Mouse (Mus musculus) C2C12 (cell line): ENCODE data around the gene Pde2a. TPM values are rescaled to one million over a fixed set of nuclear protein-coding genes. Genes with fewer than 3 reads are reported as not detected.

Source experiments
- H3K27me3 ChIP-seq: one replicate; pipeline ENCODE4 v1.6.1; 2011; ENCODE audit not compliant: control insufficient read depth, insufficient read depth, insufficient read length
- H3K36me3 ChIP-seq: one replicate; pipeline ENCODE4 v1.6.1; 2011; ENCODE audit not compliant: control insufficient read depth, insufficient read depth
- H3K4me3 ChIP-seq: one replicate; pipeline ENCODE4 v1.5.1; 2011; ENCODE audit warnings: mild to moderate bottlenecking, control low read depth; ENCODE audit not compliant: poor library complexity, insufficient read depth, severe bottlenecking
- H3K79me2 ChIP-seq: one replicate; pipeline ENCODE4 v1.6.1; 2011; ENCODE audit not compliant: control insufficient read depth, insufficient read depth
- H3K79me3 ChIP-seq: one replicate; pipeline ENCODE4 v1.6.1; 2011; ENCODE audit warnings: low read depth, control low read depth
- H3ac ChIP-seq: one replicate; pipeline ENCODE3; 2011; ENCODE audit warnings: low read depth; ENCODE audit not compliant: control insufficient read depth, insufficient read length
- CEBPB ChIP-seq: IDR thresholded peaks from one replicate; pipeline ENCODE4 v1.6.1; 2011; ENCODE audit warnings: low read depth, mild to moderate bottlenecking, control low read depth, moderate library complexity
- CTCF ChIP-seq: IDR thresholded peaks from one replicate; pipeline ENCODE4 v1.5.1; 2011; ENCODE audit not compliant: control insufficient read depth, insufficient read depth, insufficient read length
- FOSL1 ChIP-seq: IDR thresholded peaks from one replicate; pipeline ENCODE4 v1.8.0; 2011; ENCODE audit warnings: mild to moderate bottlenecking, low read length; ENCODE audit not compliant: poor library complexity, insufficient read depth, severe bottlenecking
- MAX ChIP-seq: IDR thresholded peaks from one replicate; pipeline ENCODE4 v1.6.1; 2011; ENCODE audit warnings: mild to moderate bottlenecking, control low read depth
- MYOD1 ChIP-seq: IDR thresholded peaks from one replicate; pipeline ENCODE4 v1.6.1; 2011; ENCODE audit warnings: low read depth; ENCODE audit not compliant: control insufficient read depth, insufficient read length
- MYOG ChIP-seq: IDR thresholded peaks from one replicate; pipeline ENCODE4 v1.6.1; 2011; ENCODE audit not compliant: control insufficient read depth, insufficient read length; ENCODE audit errors: extremely low read depth
- USF1 ChIP-seq: IDR thresholded peaks from one replicate; pipeline ENCODE4 v1.6.1; 2011; ENCODE audit warnings: low read depth, mild to moderate bottlenecking, control low read depth, moderate library complexity
- polyA plus RNA-seq: library from polyadenylated mRNA; unstranded; fragments of >200 nt; fragmentation: generic; extraction: Trizol; gene quantifications from one replicate; pipeline ENCODE4 v1.2.1, GENCODE M21; 2012; ENCODE audit warnings: missing spikeins

Gene Pde2a
- polyA plus RNA-seq, 1 experiment = 2.9 TPM

GRCm38 (mm10) chr7:101459923-101460607 is 38.6 kb downstream of the Pde2a start:
- peaks cover 15% of the 10 kb centered on the region for H3K27me3 ChIP-seq
- no peak for TF ChIP-seq CTCF
- TF ChIP-seq MAX = no peak
- no peak for TF ChIP-seq FOSL1
- no peak for TF ChIP-seq MYOG
- TF ChIP-seq USF1 = no peak
- no peak for TF ChIP-seq CEBPB
- TF ChIP-seq MYOD1 = no peak
- H3K79me2 ChIP-seq = no peaks in the 10 kb centered on the region
- H3K79me3 ChIP-seq = no peaks in the 10 kb centered on the region
- no peak overlapping the region for H3K4me3 ChIP-seq
- no peaks in the 10 kb centered on the region for H3K36me3 ChIP-seq
- H3ac ChIP-seq = no peak overlapping the region

- Histone ChIP-seq H3K79me3 (no peaks in the 10 kb centered on the region), H3K36me3 (no peaks in the 10 kb centered on the region), H3K27me3 (peaks cover 15% of the 10 kb centered on the region), H3K79me2 (no peaks in the 10 kb centered on the region), H3ac (no peak overlapping the region), H3K4me3 (no peak overlapping the region)
- TF ChIP-seq USF1 (no peak), MYOG (no peak), CEBPB (no peak), MYOD1 (no peak), CTCF (no peak), FOSL1 (no peak), MAX (no peak)
These were observed 39.1 kb downstream of the Pde2a start for GRCm38 (mm10) chr7:101460608-101460957.

GRCm38 (mm10) chr7:101461571-101461970 is 40.1 kb downstream of the Pde2a start:
- H3K79me3 ChIP-seq = no peaks in the 10 kb centered on the region
- H3ac ChIP-seq = no peak overlapping the region
- no peaks in the 10 kb centered on the region for H3K79me2 ChIP-seq
- no peak for TF ChIP-seq CTCF
- peaks cover 10% of the 10 kb centered on the region for H3K27me3 ChIP-seq
- H3K36me3 ChIP-seq = no peaks in the 10 kb centered on the region
- no peak overlapping the region for H3K4me3 ChIP-seq

- H3K36me3 ChIP-seq = no peaks in the 10 kb centered on the region
- H3K27me3 ChIP-seq = peaks cover 9% of the 10 kb centered on the region
- TF ChIP-seq MYOG (no peak), MYOD1 (no peak), FOSL1 (no peak), CEBPB (no peak), USF1 (no peak), CTCF (no peak), MAX (no peak)
- H3K79me3 ChIP-seq = no peaks in the 10 kb centered on the region
- no peak overlapping the region for H3ac ChIP-seq
- no peaks in the 10 kb centered on the region for H3K79me2 ChIP-seq
- no peak overlapping the region for H3K4me3 ChIP-seq
These were observed 41.0 kb downstream of the Pde2a start for GRCm38 (mm10) chr7:101462327-101463068.

DNA sequence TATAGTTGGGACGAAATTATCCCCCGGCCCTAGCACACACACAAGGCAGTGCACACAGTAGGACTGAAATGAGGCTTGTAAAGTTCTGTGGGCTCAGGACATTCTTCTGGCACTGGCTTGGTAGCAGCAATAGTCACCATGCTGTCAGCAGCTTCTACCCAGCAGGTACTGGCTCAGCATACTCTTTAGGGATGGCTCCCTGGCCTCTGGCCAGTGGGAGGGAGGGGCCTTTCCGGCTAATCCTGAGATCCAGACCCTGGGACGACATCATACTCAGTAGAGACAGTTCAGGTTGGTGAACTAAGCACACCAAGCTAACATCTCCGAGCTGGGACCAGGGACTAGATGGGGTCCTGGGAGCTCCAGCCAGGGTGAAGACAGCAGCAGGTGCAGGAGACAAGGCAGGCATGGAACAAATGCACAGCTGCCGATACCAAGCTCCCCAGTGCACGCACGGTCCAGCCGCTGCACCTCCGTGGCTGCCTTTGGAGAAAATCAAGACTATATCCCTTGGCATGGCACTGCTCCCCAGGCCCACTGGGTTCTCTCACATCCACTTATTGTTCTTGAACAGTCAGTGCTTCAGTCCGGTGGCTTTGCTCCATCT is 42.3 kb downstream of the Pde2a start:
- H3ac ChIP-seq = no peak overlapping the region
- no peak overlapping the region for H3K4me3 ChIP-seq
- no peaks in the 10 kb centered on the region for H3K79me3 ChIP-seq
- no peaks in the 10 kb centered on the region for H3K36me3 ChIP-seq
- no peaks in the 10 kb centered on the region for H3K27me3 ChIP-seq
- no peaks in the 10 kb centered on the region for H3K79me2 ChIP-seq
- TF ChIP-seq USF1 = no peak
- no peak for TF ChIP-seq CTCF

GRCm38 (mm10) chr7:101464927-101465326 is 43.4 kb downstream of the Pde2a start:
- no peak overlapping the region for H3K4me3 ChIP-seq
- TF ChIP-seq CTCF (no peak), MAX (no peak), FOSL1 (no peak)
- no peaks in the 10 kb centered on the region for H3K27me3 ChIP-seq

More at GRCm38 (mm10) chr7:101464927-101465326, 43.4 kb downstream of the Pde2a start:
- no peak overlapping the region for H3ac ChIP-seq
- no peaks in the 10 kb centered on the region for H3K79me2 ChIP-seq
- H3K79me3 ChIP-seq = no peaks in the 10 kb centered on the region
- no peaks in the 10 kb centered on the region for H3K36me3 ChIP-seq
